Mouse (Mus musculus) spleen, postnatal 36 days (tissue): ENCODE data around the gene Grid1.

Experiments
- DNase-seq, 2 experiments: peaks; one replicate each; pipeline ENCODE4 v3.0.0; 2022; ENCODE audit warnings: low spot score in 2 of 2, mixed read lengths in 1 of 2

The Grid1 gene

DNA sequence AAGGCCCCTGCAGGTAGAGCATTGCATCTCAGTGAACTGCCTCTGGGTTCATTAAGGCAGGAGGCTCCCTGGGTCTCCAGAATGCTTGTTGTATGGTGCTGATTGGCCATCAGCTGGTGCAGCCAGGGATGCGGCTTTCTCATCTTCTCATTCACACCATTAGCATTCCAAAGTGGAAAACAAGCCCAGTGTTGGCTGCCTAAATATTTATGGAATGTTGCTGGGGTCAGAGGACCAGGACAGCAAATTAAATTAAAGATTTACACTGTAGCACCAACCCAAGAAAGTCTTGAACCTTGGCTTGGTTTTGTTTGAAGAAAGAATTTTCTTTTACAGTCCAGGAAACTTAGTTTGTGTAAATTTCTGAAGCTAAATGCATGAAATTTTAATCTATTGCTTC is 97.2 kb downstream of the Grid1 start:
- DNase-seq, result no peak

GRCm38 (mm10) chr14:34919221-34919620 is 99.3 kb downstream of the Grid1 start:
- no peak for DNase-seq

DNA sequence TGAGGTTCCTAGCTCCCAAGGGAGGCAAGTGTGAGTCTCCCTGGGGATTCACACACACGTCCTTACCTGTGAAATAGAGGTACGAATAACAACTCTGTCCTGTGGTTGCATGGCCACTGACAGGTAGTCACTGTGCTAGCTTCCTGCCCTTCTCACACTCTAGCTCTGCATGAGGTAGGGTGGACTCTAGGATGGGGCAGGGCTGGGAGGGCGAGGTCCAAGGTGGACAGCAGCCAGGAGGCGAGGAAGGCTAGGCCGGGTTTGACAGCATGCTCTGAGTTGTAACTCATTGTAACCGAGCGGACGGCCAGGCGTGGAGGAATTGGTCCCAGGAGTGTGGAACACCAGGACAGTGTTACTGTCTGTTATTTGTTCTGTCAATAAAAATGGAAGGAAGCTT is 101.4 kb downstream of the Grid1 start:
- no peak for DNase-seq

GRCm38 (mm10) chr14:34925021-34925420 is 105.1 kb downstream of the Grid1 start:
- DNase-seq, result no peak

- DNase-seq, result no peak
Observed at GRCm38 (mm10) chr14:34930040-34930719, 110.3 kb downstream of the Grid1 start.

DNA sequence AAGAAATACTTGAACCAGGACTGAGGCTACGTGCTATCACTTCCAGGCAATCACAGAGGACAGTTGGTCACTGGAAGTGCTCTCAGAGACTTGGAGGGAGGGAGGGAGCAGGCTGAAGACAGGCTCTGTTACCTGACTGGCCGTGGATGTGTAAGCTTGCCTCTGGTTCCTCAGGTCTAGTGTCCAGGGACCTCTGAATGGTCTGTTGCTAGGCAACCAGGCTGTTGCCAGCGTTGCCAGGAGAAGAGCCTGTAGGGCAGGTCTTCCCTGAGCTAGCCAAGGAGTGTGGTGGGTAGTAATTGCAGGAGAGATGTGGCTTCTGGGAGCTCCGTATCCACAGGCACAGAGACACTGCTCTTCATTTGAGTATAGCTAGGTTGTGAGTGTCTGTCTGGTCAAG is 113.3 kb downstream of the Grid1 start:
- DNase-seq, result no peak

- no peak for DNase-seq
Observed at GRCm38 (mm10) chr14:34936192-34936770, 116.4 kb downstream of the Grid1 start.

GRCm38 (mm10) chr14:34944390-34944979 is 124.6 kb downstream of the Grid1 start:
- DNase-seq, result no peak

DNA sequence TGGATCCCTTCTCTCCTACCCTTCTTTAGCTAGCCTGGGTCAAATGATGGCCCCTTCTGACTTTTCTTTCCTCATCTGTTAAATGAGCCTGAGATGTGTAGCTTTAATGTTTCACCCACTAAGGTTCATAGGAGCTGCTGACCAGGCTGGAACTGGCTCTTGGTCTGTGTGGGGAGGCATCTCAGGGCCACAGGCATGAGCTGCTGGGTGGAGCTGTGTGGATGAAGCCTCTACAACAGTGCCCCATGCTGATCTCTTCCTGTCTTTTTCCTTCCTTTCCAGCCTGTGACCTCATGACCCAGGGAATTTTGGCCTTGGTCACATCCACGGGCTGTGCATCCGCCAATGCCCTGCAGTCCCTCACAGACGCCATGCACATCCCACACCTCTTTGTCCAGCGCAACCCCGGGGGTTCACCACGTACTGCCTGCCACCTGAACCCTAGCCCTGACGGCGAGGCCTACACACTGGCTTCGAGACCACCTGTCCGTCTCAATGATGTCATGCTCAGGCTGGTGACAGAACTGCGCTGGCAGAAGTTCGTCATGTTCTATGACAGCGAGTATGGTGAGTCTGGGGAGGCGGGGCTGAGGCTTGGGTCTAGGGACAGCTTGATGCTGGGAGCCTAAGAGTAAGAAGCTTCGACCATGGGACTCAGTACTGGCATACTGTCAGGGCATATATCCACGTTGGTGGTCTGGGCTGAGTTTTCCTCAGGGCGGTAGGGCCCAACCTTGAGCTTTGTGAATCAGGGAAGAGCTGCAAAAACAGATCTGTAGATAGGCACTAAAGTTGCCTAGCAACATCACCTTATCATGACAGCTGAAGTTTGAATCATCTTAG is 125.8 kb downstream of the Grid1 start:
- no peak for DNase-seq

DNA sequence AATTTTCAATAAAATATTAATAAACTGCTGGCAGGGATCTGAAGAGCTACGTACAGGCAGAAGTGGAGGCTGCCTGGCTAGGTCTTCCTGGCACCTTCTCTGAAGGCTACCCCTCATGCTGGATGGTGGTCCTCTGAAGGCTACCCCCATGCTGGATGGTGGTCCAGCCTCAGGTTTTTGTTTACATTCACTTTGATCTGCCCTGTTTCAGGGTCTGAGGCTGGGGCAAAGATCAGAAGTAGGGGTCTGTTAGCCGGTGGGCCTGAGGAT is 126.3 kb downstream of the Grid1 start:
- no peak for DNase-seq

DNA sequence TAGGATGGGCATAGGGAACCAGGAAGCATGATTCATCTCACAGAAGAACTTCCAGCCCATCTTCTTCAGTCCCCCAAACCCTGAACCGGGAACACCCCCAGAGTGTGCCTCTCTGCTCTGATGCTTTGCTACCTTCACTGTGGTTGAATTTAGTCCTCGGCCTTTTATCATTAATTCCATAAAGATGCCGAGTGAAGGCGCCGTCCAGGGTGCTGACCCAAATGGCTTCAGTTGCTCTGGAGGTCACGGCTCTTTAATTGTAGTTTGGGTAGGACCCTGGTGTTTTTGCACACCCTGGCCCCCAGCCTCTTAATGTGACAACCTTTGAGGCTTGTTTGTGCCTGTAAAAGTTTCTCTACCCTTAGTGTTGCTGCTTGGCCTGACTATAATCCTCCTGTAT is 128.3 kb downstream of the Grid1 start:
- no peak for DNase-seq

GRCm38 (mm10) chr14:34952311-34952710 is 132.4 kb downstream of the Grid1 start:
- DNase-seq, result no peak

DNA sequence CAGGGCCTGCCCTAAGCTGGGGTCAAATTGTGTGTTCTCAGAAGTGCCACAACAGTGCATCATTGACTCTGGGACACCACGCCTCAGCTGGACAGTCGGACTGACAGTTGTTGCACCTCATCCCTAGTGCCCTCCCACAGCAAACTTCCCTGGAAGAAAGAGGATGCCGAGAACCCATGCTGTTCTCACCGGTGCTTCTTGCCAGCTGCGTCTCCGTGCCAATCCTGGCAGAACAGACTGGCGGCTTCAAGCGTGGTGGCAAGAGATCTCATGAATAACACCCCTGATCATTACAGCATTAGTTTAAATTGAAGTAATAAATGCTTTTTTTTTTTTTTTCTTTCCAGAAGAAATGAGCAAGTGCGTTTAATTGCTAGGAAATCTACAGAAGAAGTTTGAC is 133.7 kb downstream of the Grid1 start:
- no peak for DNase-seq

GRCm38 (mm10) chr14:34955689-34956088 is 135.8 kb downstream of the Grid1 start:
- DNase-seq, result no peak

GRCm38 (mm10) chr14:34960227-34960626 is 140.3 kb downstream of the Grid1 start:
- no peak for DNase-seq

DNA sequence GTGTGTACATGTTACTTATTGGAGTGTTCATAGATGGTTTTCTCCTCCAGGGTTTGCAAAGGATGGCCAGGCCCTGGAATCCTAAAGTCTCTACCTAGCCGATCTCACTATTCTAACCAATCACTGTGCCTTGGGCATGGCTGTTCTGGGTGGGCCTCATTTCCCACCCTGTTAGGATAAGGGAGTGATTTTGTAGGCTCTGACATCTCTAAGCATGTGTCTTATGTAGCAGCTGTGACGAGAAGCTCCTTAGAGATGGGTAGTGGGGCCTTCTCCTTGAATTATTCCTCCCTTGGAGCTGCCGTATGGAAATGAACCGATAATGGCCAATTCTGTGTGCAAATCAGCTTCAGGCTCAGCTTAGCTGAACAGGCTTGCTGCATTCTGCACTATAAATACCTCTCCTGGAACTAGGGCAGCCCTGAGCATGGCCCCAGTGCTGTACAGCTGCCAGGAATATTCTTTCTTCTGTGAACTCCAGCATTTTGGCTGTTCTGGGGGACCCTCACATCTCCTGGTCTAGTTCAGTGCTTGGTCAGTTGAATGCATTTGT is 143.8 kb downstream of the Grid1 start:
- DNase-seq, result no peak

DNA sequence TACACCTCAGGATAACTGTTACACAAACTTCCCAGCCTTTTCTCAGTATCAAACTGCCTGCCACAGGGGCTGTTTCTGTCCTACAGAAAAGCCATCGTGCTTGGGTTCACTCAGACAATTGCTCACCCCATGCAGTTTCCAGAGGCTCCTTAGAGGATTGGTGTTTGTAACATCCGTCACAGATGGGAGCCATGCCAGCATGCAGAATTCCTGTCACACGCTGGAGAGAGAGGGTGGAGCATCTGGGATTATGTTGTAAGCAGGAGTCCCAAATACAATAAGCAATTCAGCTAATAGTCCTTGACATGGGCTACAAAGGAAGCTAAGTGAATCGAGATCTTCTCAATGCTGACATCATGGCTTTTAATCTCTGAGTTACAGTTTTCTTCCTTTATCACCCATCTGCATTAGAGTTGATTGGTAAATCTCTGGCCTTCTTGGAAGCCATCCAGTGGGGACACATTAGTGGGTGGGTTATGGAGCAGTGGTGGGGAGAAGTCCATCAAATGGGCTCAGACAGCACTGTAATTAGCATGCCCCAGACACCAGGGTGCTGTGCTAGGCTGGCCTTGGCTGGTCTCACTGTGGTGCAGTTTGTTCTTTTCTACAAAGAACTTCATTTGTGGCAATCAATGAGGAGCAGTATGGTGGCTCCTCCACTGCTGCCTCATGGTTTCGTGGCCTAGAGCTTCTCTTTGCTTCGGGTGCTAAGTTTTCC is 149.4 kb downstream of the Grid1 start:
- DNase-seq, result no peak

- no peak for DNase-seq
Observed at GRCm38 (mm10) chr14:34972930-34973329, 153.0 kb downstream of the Grid1 start.

GRCm38 (mm10) chr14:34980756-34981155 is 160.8 kb downstream of the Grid1 start:
- no peak for DNase-seq

- no peak for DNase-seq
Observed at GRCm38 (mm10) chr14:34989131-34989530, 169.2 kb downstream of the Grid1 start.

- no peak for DNase-seq
Observed at GRCm38 (mm10) chr14:35006736-35007135, 186.8 kb downstream of the Grid1 start.

DNA sequence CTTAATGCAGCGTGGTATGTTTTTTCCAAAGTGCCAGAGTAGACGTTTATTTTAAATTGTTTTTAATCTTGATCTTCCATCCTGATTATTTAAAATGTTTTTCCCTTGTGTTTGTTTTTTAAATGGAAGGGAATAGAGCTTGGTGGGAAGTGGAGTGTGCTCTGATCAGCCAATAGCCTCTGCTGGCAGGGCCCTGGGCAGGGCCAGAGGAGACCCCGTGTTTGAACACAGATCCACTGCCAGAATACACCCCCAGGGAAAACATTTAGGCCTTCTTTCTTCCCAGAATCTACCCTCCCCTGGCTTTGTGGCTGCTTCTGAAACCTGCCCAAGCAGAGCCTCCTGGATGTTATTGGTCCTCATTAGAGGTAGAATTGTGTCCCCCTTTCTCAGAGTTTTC is 188.8 kb downstream of the Grid1 start:
- no peak for DNase-seq
